Mouse (Mus musculus) telencephalon, adult 2 months (tissue): ENCODE results near the gene Myl4.

ENCODE experiments used
- DNase-seq: peaks from one replicate; pipeline ENCODE4 v3.0.0-alpha.2; 2011; ENCODE audit warnings: low read depth, low spot score

Gene Myl4

DNA sequence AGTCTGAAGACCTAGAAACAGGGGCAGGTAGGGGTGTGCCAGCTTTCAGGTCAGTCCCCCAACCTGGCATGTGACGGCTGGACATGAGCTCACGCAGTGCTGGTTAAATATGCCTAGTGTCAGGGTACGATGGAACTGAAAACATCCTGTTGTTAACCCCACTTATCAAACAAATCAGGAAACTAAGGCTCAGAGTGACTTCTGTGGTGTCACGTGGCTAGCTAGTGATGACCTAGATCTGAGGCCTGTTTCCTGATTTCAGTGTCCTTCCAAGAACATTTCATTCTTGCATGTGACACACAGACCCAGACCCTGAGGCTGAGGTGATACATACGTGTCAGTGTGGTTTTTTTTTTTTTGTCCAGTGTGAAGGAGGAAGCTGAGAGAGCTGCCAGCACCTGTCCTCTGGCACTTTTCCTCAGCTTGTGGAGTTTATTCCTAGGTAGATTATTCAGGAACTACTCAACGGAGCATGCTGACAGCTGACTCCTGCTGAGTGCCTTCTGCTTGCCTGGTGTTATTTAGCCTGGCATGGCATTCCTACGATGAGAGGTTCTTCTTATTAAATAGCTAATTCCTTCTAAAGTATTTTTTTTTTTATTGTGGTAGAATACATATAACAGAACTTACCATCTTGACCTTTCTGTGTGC is 79.8 kb downstream of the Myl4 start:
- no peak for DNase-seq

DNA sequence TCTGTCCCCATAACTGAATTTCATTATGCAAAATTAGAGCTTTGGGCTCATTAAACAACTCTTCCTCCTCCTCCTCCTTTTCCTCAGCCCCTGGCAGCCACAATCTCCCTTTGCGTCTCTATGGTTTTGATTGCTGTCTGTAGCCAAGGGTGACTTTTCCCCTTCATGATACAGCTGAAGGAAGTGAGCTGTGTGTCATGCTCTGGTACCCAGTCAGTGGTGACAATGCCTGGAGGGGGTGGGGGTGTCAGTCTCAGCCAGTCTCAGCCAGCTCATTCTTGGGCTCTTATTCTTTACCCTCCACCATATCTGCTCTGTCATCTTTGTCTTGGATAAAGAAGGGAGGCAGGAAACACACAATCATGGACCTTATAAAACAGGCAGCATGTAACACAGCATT is 80.8 kb downstream of the Myl4 start:
- DNase-seq: no peak

DNA sequence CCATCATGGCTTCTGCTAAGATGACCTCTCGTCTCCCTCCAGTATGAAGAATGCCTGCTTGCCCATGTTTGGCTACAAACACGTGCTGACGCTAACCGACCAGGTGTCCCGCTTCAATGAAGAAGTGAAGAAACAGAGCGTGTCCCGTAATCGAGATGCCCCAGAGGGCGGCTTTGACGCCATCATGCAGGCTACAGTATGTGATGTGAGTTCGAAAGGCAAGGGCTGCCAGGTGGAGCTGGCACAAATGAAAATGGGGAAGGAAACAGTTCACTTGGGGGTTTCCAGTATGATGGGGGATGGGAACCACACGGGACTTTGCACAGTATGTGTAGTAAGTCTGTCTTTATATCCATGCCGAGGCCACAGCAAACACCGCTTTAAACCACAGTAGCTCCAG is 86.5 kb downstream of the Myl4 start:
- DNase-seq: no peak

DNA sequence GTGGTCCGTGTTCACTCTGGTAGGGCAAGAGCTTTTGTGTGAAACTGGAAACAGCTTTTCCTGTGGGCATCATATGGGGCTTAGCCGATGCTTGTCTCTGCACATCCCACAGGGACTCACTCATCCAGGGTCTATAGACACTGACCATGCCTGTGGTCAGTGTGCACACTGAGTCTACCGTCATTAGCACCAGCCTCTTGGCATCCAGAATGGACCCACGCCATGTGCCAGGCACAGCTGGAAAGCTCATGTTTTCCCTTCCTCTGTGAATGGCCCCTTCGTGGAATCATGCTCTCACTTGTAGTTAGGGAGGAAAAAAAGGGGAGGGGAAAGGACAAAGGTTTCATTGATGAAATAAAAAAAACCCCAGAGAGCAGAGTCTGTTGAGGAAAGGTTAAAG is 87.5 kb downstream of the Myl4 start:
- DNase-seq: no peak

DNA sequence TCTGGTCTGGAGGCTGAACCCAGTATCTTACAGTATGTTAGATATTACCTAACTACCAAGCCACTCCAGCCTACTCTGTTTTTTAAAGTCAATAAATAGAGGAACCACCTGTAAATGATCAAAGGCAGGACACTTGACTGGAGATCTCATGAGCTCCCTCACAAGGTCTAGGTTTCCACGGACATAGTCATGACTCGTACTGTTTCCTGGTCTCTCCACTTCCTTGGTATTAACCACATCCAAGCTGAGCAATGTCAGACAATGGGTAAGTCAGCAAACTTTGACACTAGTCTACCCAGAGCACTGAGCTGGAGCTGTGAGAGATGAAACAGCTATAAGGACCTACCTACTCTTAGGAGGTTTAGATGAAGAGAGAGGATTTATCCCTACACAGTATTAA is 88.4 kb downstream of the Myl4 start:
- no peak for DNase-seq

DNA sequence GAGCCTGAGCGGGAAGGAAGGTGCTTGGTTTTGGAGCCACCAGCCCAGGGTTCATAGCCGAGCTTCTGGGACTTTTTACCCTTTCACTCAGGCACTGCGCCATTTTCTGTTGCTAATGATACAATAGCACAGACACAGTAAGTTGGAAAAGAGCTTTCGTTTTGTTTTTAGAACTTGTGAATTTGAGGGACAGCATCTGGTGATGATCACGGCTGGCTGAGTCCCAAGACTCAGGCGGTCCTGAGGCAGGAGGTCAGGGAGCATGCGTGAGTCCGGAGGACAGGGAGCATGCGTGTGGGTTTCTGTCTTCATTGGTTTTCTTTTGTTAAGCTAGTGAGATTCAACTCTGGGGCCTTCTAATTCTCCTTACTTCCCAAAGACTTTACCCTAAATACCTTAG is 89.2 kb downstream of the Myl4 start:
- DNase-seq: no peak

DNA sequence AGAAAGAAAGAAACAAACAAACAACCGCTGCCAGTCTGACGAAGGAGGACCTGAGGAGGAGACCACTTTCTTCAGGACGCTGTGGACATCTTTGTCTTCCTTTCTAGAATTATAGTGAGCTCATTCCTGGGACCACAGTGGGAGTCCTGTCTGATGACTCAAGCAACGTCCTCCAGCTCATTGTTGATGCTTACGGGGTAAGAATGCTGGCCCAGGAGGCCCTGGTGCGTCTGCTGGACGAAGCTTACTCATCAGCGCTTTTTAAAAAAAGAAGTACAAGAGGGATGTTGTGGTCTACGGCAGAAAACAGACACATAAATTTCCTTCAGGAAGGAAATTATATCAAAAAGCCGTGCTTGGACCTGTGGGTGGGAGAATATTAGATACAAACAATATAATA is 90.4 kb downstream of the Myl4 start:
- no peak for DNase-seq

DNA sequence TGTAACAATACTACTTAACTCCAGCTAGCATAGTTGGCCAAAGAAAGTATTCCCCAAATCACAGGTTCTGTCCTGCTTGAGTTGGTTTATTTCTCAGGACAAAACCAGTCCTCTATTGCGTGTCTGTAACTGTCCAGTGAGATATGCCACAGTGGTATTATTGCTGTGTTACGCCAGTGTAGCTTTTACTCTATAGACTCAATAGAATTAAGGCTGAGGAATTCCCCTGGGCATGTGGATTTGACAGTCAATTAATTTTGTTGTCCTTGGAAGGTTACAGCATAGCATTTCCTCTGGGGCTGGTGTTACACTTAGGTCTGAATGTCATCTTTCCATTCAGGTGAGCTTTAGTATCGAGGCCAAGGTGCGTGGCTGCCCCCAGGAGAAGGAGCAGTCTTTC is 92.8 kb downstream of the Myl4 start:
- DNase-seq: no peak
